Mouse (Mus musculus) adrenal gland, adult (tissue): Measurements from ENCODE around the gene Dcun1d4.

Experiments used
- DNase-seq, 2 experiments: peaks; one replicate each; pipeline ENCODE4 v3.0.0; 2022 to 2023; ENCODE audit warnings: low spot score in 1 of 2; ENCODE audit not compliant: inconsistent age in 2 of 2

The Dcun1d4 gene

DNA sequence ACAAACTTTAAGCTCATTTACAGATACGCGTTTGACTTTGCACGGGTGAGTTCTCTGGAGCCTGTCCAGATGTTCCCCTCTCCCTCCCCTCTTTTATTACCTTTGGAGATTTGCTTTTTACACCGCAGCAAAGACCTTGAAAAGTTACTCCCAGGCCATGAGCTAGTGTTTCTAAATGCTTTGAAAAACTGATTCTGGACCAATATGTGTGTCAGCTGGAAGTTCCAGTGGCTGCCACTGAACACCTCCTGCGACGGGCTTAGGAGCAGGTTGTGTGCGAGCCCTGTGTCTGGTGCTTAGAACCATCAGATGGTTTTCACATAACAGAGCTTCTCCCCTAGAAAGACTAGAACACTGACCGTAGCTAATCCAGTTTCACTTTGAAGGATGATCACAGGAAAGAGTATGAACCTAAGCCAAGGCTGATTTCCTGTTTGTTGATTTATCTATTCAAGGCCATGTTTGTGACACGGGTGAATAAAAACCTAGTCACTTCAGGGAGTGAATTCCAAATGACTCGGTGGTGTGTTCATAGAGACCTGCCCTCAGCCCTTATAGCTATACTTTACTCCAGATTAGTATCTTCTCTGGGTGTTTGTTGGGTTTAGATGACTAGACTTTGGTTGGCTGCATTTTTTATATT, 63.4 kb downstream of the Dcun1d4 start:
- peak; percentile 26 to 85 for DNase-seq

DNA sequence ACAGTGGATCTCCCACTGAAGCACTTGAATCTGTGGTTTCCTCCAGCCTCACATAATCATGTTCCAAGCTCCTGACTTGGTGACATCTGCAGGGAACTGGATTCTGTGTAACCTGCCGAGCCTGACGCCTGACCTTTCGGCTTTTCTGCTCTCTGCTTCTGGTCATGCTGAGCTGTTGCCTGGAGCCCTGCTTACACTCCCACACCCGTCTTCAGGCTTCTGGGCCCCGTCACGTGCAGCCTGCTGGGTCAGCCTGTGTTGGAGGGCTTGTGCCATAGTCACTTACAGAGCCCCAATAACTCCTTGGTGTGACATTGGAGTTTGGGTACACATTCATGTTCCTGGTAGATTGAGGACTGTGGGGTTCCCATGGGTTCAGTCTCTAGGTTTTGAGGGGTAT, 64.8 kb downstream of the Dcun1d4 start:
- no peak for DNase-seq

GRCm38 (mm10) chr5:73547252-73547651, 66.5 kb downstream of the Dcun1d4 start:
- peak in 1 of 2 experiments; percentile 57 for DNase-seq

- DNase-seq, result no peak
Observed at GRCm38 (mm10) chr5:73548237-73548636, 67.4 kb downstream of the Dcun1d4 start.

DNA sequence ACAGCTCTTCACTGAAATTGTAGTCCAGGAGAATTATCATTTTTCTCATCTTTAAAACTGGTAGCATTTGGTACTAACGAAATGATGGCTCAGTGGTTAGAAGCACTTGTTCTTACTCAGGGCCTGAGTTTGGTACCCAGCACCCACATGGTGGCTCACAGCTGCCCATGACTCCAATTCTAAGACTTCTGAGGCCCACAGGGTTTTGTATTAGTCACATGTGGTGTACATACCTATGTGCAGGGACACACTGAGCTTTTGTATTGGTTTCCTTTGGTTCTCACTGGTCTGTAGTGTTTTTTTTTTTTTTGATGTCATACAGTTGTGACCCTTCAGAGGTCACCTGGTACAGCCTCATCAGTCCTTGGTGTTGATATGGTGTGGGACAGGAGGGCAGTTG, 68.0 kb downstream of the Dcun1d4 start:
- no peak for DNase-seq

- no peak for DNase-seq
Observed at GRCm38 (mm10) chr5:73551836-73552235, 71.0 kb downstream of the Dcun1d4 start.

GRCm38 (mm10) chr5:73553903-73554302, 73.1 kb downstream of the Dcun1d4 start:
- DNase-seq, result peak in 1 of 2 experiments; percentile 61

DNA sequence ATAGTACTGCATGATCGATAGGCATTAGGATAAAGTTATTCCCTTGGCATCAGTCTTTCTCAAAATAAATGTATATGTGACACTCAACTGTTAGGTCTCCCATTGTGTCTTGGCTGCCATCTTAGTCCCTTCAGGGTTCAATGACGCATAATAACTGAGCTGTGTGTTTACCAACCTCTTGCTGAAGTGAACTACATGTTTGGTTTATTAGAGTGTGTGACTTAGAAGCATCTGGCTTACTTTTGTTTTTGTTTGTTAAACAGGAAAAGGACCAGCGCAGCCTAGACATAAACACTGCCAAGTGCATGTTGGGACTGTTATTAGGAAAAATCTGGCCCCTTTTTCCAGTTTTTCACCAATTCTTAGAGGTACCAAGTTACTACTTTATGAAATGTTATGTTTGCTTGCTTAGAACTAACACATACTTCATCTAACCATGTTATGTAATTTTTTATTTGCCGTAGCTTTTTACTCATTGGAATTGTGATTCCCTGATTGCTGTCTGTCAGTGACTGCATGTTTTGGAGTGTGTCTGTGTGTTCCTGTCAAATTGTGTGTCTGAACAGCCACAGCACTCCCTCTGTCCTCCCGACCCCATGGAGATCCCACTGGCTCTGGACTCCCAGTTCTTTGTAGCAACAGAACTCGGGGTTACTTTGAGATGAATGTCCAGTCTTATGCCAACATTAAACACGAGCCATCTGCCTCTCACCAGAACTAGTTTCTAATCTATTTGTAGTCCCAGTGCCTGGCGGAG, 74.5 kb downstream of the Dcun1d4 start:
- no peak for DNase-seq

DNA sequence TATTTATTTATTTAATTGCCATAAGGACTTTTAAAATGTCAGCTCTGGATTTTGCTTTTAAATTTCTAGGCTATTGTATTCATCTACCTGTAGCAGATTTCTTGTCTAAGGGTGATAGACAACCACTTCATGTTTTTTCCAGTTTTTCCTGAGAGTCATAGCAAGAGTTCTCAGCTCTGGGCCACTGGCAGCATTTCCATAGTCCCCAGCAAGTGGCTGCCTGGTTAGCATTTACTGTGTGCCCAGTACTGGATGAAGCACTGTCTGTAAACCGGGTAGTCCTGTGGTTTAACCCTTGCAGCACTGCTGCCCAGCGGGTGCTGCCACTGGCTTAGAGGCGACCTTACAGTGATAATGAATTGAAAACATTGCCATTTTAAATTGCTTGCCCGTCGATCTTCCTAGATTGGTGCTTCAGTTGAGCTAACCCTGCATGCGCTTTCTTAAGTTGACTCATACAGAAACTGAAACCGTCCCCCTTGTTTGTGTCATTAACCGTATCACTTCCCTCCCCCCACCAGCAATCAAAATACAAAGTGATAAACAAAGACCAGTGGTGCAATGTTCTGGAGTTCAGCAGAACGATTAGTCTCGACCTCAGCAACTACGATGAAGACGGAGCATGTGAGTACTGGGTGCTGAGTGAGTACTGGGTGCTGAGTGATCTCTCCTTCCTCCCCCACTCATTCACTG, 76.1 kb downstream of the Dcun1d4 start:
- DNase-seq, result no peak

DNA sequence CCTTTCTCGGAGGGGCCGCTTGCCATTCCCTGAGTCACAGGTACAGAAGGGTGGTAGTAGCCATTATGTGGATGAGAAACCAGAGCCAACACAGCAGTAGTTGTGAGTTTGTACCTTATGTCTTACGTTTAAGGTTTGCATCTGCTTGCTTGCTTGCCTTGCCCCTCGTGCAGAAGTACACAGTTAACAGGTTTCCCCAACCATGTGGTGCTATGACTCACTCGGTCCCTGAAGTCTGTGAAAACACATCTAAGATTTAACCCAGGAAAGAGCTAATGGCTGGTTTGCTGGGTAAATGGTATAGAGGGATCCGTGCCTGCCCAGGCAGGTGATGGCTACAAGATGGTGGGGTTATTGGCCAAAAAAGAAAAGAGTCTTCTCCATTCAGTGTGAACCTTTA, 78.0 kb downstream of the Dcun1d4 start:
- DNase-seq, result no peak

DNA sequence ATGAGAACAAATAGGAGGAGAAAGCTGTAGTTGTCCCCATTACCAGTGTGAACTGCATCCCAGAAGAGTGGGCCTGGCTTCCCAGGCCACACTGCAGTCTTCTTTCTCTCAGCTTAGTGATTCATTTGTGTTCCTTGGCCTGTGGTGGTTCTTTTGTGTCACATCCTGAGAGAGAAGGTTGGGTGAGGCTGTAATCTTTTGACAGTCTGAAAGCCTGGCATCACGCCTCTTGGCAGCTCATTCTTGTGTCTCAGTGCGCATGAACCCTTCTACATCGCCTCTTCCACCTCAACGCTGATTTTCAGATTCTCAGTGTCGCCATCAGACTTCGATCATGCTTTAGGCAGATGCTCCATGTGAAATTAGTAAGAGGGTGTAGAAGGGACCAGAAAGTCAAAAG, 83.2 kb downstream of the Dcun1d4 start:
- DNase-seq, result no peak

DNA sequence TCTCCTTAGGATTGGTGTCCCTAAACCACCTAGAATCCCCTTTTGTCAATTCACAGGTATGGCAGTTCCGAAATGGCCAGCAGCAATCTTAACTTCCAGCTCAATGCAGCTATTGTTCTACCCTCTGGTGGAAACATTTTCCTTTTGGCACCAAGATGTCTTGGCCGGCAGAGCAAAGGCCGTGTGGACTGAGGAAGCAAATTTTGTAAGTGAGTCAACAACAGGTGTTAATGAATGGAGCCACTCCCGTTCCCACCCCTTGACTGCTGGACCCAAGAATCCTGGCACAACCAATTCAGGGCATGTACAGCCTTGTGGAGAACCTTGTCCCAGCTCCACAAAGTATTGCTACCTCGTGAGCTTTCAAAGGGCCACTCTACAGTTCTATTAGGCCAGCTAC, 85.3 kb downstream of the Dcun1d4 start:
- no peak for DNase-seq

- peak in 1 of 2 experiments; percentile 58 for DNase-seq
Observed at GRCm38 (mm10) chr5:73566892-73567291, 86.1 kb downstream of the Dcun1d4 start.

DNA sequence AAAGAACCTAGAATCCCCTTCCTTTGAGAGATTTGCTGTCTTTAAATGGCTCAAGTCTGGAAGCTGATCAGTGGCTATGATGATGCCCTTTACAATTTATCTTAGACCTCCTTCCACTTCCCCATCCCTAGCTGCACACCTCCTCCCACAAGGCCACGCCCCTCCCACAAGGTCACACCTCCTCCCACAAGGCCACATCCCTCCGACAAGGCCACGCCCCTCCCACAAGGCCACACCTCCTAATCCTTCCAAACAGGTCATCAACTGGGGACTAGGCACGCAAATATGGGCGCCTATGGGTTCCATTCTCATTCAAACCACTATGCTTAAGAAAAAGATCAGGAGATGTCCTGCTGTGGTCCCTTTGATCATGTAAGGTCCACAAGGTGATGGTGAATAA, 88.4 kb downstream of the Dcun1d4 start:
- peak in 1 of 2 experiments; percentile 25 for DNase-seq

DNA sequence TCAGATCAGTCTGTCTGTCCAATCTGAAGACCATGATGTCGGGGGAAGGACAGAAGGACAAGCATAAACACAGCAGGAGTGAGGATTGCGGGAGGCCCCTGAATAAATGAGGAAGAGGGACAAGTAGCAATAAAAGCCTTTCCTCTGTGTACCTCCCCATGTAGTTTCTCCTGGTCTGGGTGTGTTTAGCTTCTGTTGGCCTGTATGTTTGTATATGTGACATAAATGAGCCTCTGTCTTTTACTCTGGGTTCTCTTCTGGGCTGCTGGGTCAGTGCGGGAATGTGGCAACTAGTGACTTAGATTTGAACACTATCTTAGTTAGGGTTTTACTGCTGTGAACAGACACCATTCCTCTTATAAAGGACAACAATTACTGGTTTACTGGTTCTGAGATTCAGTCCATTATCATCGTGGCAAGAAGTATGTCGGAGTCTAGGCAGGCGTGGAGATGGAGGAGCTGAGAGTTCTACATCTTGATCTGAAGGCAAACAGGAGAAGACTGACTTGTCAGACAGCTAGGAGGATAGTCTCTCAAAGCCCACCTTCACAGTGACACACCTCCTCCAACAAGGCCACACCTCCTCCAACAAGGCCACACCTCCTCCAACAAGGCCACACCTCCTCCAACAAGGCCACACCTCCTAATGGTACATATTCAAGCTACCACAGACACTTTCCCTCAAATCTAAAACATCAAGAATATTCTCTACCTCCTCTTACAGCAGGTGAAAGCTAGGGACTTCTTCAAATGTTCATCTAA, 90.8 kb downstream of the Dcun1d4 start:
- DNase-seq, result peak in 1 of 2 experiments; percentile 16

DNA sequence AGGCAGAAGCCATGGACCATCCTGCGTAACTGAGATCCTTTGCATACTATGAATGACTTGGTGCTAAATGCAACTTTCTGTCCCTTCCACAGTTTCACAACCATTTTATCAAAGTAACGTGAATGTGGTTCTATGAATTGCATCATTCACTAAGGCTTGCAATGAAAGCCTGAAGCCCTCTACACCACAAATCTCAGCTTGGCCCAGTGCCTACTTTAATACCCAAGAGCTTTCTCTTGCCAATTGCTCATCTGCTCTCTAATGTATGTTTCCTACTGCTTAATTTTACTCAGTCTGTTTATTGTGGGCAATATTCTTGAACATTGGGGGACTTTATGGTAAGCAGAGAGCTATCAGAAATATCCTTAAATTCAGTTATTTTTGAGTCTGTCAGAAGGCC, 92.0 kb downstream of the Dcun1d4 start:
- DNase-seq, result peak in 1 of 2 experiments; percentile 37

GRCm38 (mm10) chr5:73573789-73574188, 93.0 kb downstream of the Dcun1d4 start:
- DNase-seq, result peak in 1 of 2 experiments; percentile 58

- peak in 1 of 2 experiments; percentile 83 for DNase-seq
Observed at GRCm38 (mm10) chr5:73574616-73575015, 93.8 kb downstream of the Dcun1d4 start.

GRCm38 (mm10) chr5:73576708-73577107, 95.9 kb downstream of the Dcun1d4 start:
- peak in 1 of 2 experiments; percentile 32 for DNase-seq

- DNase-seq, result peak in 1 of 2 experiments; percentile 14
Observed at GRCm38 (mm10) chr5:73578131-73578530, 97.3 kb downstream of the Dcun1d4 start.

- peak in 1 of 2 experiments; percentile 31 for DNase-seq
Observed at GRCm38 (mm10) chr5:73584011-73584410, 103.2 kb downstream of the Dcun1d4 start.
